Mouse (Mus musculus) CH12.LX (cell line): Measurements from ENCODE around the gene B9d2. TPM values are rescaled to one million over a fixed set of nuclear protein-coding genes. Genes with fewer than 3 reads are reported as not detected.

Experiments used
- DNase-seq: peaks from one replicate; pipeline ENCODE4 v3.0.0-alpha.2; 2013; ENCODE audit errors: extremely low read depth
- H3K27ac ChIP-seq: 2 replicates; pipeline ENCODE4 v1.5.1; 2012; ENCODE audit warnings: low read depth, mild to moderate bottlenecking, control low read depth, moderate library complexity; ENCODE audit not compliant: insufficient read depth
- H3K27me3 ChIP-seq: replicated peaks from 2 replicates; pipeline ENCODE3; 2012; ENCODE audit warnings: inconsistent platforms
- H3K36me3 ChIP-seq, 2 experiments: replicated peaks in 1 of 2; 2 replicates each; pipeline versions ENCODE3 to v1.6.1; 2012; ENCODE audit warnings: inconsistent platforms in 1 of 2, low read length in 1 of 2, mild to moderate bottlenecking in 1 of 2, mixed read lengths in 1 of 2, moderate library complexity in 1 of 2; ENCODE audit not compliant: control insufficient read depth in 1 of 2, insufficient read depth in 1 of 2
- H3K4me1 ChIP-seq, 2 experiments: 2 replicates each; pipeline ENCODE4 v1.6.1; 2012; ENCODE audit warnings: inconsistent platforms in 1 of 2, moderate library complexity in 1 of 2; ENCODE audit not compliant: insufficient read depth in 2 of 2, control insufficient read depth in 1 of 2
- H3K4me2 ChIP-seq: 2 replicates; pipeline ENCODE4 v1.6.1; 2012; ENCODE audit warnings: low read depth, mild to moderate bottlenecking, control low read depth; ENCODE audit not compliant: poor library complexity, insufficient read depth, severe bottlenecking
- H3K4me3 ChIP-seq, 3 experiments: fragments of 150-350 bp in 1 of 3; sonication (generic) in 1 of 3; replicated peaks in 1 of 3; 2 replicates each; pipeline versions ENCODE3 to v1.5.1; 2011 to 2012; ENCODE audit warnings: low read depth in 2 of 3, low read length in 2 of 3, mild to moderate bottlenecking in 2 of 3, moderate library complexity in 2 of 3, control low read depth in 1 of 3, improper control_type of control experiment in 1 of 3, inconsistent platforms in 1 of 3, mixed read lengths in 1 of 3; ENCODE audit not compliant: poor library complexity in 1 of 3
- H3K79me2 ChIP-seq: replicated peaks from 2 replicates; pipeline ENCODE4 v1.6.1; 2012; ENCODE audit warnings: mild to moderate bottlenecking, moderate library complexity; ENCODE audit not compliant: control insufficient read depth, poor library complexity, insufficient read depth, severe bottlenecking; ENCODE audit errors: extremely low read depth
- H3K9ac ChIP-seq: 2 replicates; pipeline ENCODE4 v1.6.1; 2012; ENCODE audit warnings: low read depth, mild to moderate bottlenecking, control low read depth, moderate library complexity; ENCODE audit not compliant: insufficient read depth
- H3K9me3 ChIP-seq: replicated peaks from 2 replicates; pipeline ENCODE3; 2012; ENCODE audit warnings: low read length, inconsistent platforms, mixed read lengths
- BHLHE40 ChIP-seq: IDR thresholded peaks from 2 replicates; pipeline ENCODE4 v1.6.1; 2011; ENCODE audit warnings: mild to moderate bottlenecking, low read depth, low read length, improper control_type of control experiment
- CHD1 ChIP-seq: IDR thresholded peaks from 2 replicates; pipeline ENCODE4 v1.6.1; 2012; ENCODE audit warnings: low read depth, low read length, improper control_type of control experiment, inconsistent platforms
- CHD2 ChIP-seq: IDR thresholded peaks from 2 replicates; pipeline ENCODE4 v1.6.1; 2011; ENCODE audit warnings: low read length, improper control_type of control experiment
- CTCF ChIP-seq, 2 experiments: IDR thresholded peaks in 1 of 2; conservative IDR thresholded peaks in 1 of 2; 2 replicates each; pipeline ENCODE4 v1.5.1; 2011 to 2012; ENCODE audit warnings: low read depth in 2 of 2, low read length in 2 of 2, improper control_type of control experiment in 1 of 2, inconsistent platforms in 1 of 2, mild to moderate bottlenecking in 1 of 2, moderate library complexity in 1 of 2
- E2F4 ChIP-seq: IDR thresholded peaks from 2 replicates; pipeline ENCODE4 v1.6.1; 2011; ENCODE audit warnings: low read depth, low read length, improper control_type of control experiment; ENCODE audit not compliant: insufficient replicate concordance
- ELF1 ChIP-seq: IDR thresholded peaks from 2 replicates; pipeline ENCODE4 v1.6.1; 2014; ENCODE audit warnings: low read depth, mild to moderate bottlenecking, inconsistent platforms, low read length, improper control_type of control experiment
- EP300 ChIP-seq: IDR thresholded peaks from 2 replicates; pipeline ENCODE4 v1.6.1; 2011; ENCODE audit warnings: low read length, improper control_type of control experiment
- ETS1 ChIP-seq: conservative IDR thresholded peaks from 2 replicates; pipeline ENCODE4 v1.6.1; 2012; ENCODE audit warnings: low read depth, mild to moderate bottlenecking, inconsistent platforms, low read length, improper control_type of control experiment, moderate library complexity
- GABPA ChIP-seq: IDR thresholded peaks from 2 replicates; pipeline ENCODE4 v1.6.1; 2012; ENCODE audit warnings: low read depth, low read length, improper control_type of control experiment, inconsistent platforms; ENCODE audit not compliant: insufficient replicate concordance
- HCFC1 ChIP-seq: IDR thresholded peaks from 2 replicates; pipeline ENCODE4 v1.6.1; 2012; ENCODE audit warnings: low read depth, mild to moderate bottlenecking, inconsistent platforms, low read length, improper control_type of control experiment
- IRF4 ChIP-seq: IDR thresholded peaks from 2 replicates; pipeline ENCODE4 v1.6.1; 2014; ENCODE audit warnings: low read depth, mild to moderate bottlenecking, inconsistent platforms, low read length, improper control_type of control experiment
- JUN ChIP-seq: IDR thresholded peaks from 2 replicates; pipeline ENCODE4 v1.6.1; 2011; ENCODE audit warnings: low read depth, mild to moderate bottlenecking, low read length, improper control_type of control experiment, moderate library complexity; ENCODE audit not compliant: insufficient read depth
- JUND ChIP-seq: conservative IDR thresholded peaks from 2 replicates; pipeline ENCODE4 v1.6.1; 2011; ENCODE audit warnings: low read depth, low read length, improper control_type of control experiment
- KAT2A ChIP-seq: IDR thresholded peaks from 2 replicates; pipeline ENCODE4 v1.6.1; 2012; ENCODE audit warnings: low read length, improper control_type of control experiment, inconsistent platforms; ENCODE audit not compliant: insufficient replicate concordance
- MAFK ChIP-seq: IDR thresholded peaks from 2 replicates; pipeline ENCODE4 v1.6.1; 2011; ENCODE audit warnings: low read length, improper control_type of control experiment; ENCODE audit not compliant: insufficient replicate concordance
- MAX ChIP-seq: IDR thresholded peaks from 2 replicates; pipeline ENCODE4 v1.6.1; 2011; ENCODE audit warnings: low read length, improper control_type of control experiment
- MAZ ChIP-seq: IDR thresholded peaks from 2 replicates; pipeline ENCODE4 v1.6.1; 2012; ENCODE audit warnings: low read depth, mild to moderate bottlenecking, inconsistent platforms, low read length, improper control_type of control experiment, moderate library complexity
- MEF2A ChIP-seq: IDR thresholded peaks from 2 replicates; pipeline ENCODE4 v1.6.1; 2014; ENCODE audit warnings: low read depth, mild to moderate bottlenecking, inconsistent platforms, low read length, improper control_type of control experiment, borderline replicate concordance
- MXI1 ChIP-seq: IDR thresholded peaks from 2 replicates; pipeline ENCODE4 v1.6.1; 2011; ENCODE audit warnings: mild to moderate bottlenecking, low read depth, low read length, improper control_type of control experiment
- MYC ChIP-seq: IDR thresholded peaks from 2 replicates; pipeline ENCODE4 v1.6.1; 2011; ENCODE audit warnings: low read depth, mild to moderate bottlenecking, improper control_type of control experiment, low read length
- NELFE ChIP-seq: IDR thresholded peaks from 2 replicates; pipeline ENCODE4 v1.6.1; 2011; ENCODE audit warnings: low read depth, low read length, improper control_type of control experiment
- NRF1 ChIP-seq: IDR thresholded peaks from 2 replicates; pipeline ENCODE4 v1.6.1; 2014; ENCODE audit warnings: low read depth, mild to moderate bottlenecking, inconsistent platforms, low read length, improper control_type of control experiment, moderate library complexity
- PAX5 ChIP-seq: IDR thresholded peaks from 2 replicates; pipeline ENCODE4 v1.6.1; 2012; ENCODE audit warnings: low read length, inconsistent platforms, mixed read lengths
- POLR2A ChIP-seq: IDR thresholded peaks from 2 replicates; pipeline ENCODE4 v1.6.1; 2011; ENCODE audit warnings: low read depth, mild to moderate bottlenecking, improper control_type of control experiment, low read length
- POLR2AphosphoS2 ChIP-seq: IDR thresholded peaks from 2 replicates; pipeline ENCODE4 v1.6.1; 2011; ENCODE audit warnings: low read depth, low read length, improper control_type of control experiment
- RAD21 ChIP-seq: IDR thresholded peaks from 2 replicates; pipeline ENCODE4 v1.6.1; 2011; ENCODE audit warnings: low read depth, mild to moderate bottlenecking, low read length, improper control_type of control experiment, moderate library complexity
- RCOR1 ChIP-seq: conservative IDR thresholded peaks from 2 replicates; pipeline ENCODE4 v1.6.1; 2012; ENCODE audit warnings: low read depth, mild to moderate bottlenecking, inconsistent platforms, low read length, improper control_type of control experiment
- SIN3A ChIP-seq: IDR thresholded peaks from 2 replicates; pipeline ENCODE4 v1.6.1; 2012; ENCODE audit warnings: low read length, improper control_type of control experiment, inconsistent platforms
- SMC3 ChIP-seq: IDR thresholded peaks from 2 replicates; pipeline ENCODE4 v1.6.1; 2011; ENCODE audit warnings: low read depth, low read length, improper control_type of control experiment
- TBP ChIP-seq: conservative IDR thresholded peaks from 2 replicates; pipeline ENCODE4 v1.6.1; 2011; ENCODE audit warnings: low read depth, low read length, improper control_type of control experiment
- TCF12 ChIP-seq: IDR thresholded peaks from 2 replicates; pipeline ENCODE4 v1.6.1; 2014; ENCODE audit warnings: low read depth, mild to moderate bottlenecking, inconsistent platforms, low read length, improper control_type of control experiment
- UBTF ChIP-seq: IDR thresholded peaks from 2 replicates; pipeline ENCODE4 v1.6.1; 2012; ENCODE audit warnings: low read depth, mild to moderate bottlenecking, inconsistent platforms, low read length, improper control_type of control experiment, moderate library complexity
- USF1 ChIP-seq: IDR thresholded peaks from 2 replicates; pipeline ENCODE4 v1.6.1; 2014; ENCODE audit warnings: low read depth, mild to moderate bottlenecking, inconsistent platforms, low read length, improper control_type of control experiment
- USF2 ChIP-seq: conservative IDR thresholded peaks from 2 replicates; pipeline ENCODE4 v1.6.1; 2011; ENCODE audit warnings: low read depth, low read length, improper control_type of control experiment
- ZC3H11A ChIP-seq: IDR thresholded peaks from 2 replicates; pipeline ENCODE4 v1.6.1; 2012; ENCODE audit warnings: low read depth, mild to moderate bottlenecking, inconsistent platforms, low read length, improper control_type of control experiment
- ZKSCAN1 ChIP-seq: IDR thresholded peaks from 2 replicates; pipeline ENCODE4 v1.6.1; 2012; ENCODE audit warnings: low read depth, inconsistent platforms, low read length, improper control_type of control experiment, borderline replicate concordance
- ZMIZ1 ChIP-seq: IDR thresholded peaks from 2 replicates; pipeline ENCODE4 v1.6.1; 2012; ENCODE audit warnings: low read depth, mild to moderate bottlenecking, inconsistent platforms, low read length, improper control_type of control experiment
- ZNF384 ChIP-seq: IDR thresholded peaks from 2 replicates; pipeline ENCODE4 v1.6.1; 2012; ENCODE audit warnings: low read depth, low read length, improper control_type of control experiment, inconsistent platforms
- dilution Hi-C: fragments of 300-500 bp; cut with MboI; formaldehyde crosslinking; loops from 2 replicates; pipeline ENCODE4 v1.14.3; 2020; ENCODE audit warnings: low sequenced_read_pairs; ENCODE audit not compliant: extremely low pct_unique_long_range_greater_than_20kb, extremely low pct_ligation_motif_present
- in situ Hi-C: fragments of 300-500 bp; cut with MboI; formaldehyde crosslinking; loops from 3 replicates; pipeline ENCODE4 v1.14.3; 2019; ENCODE audit warnings: low sequenced_read_pairs, low pct_ligation_motif_present, low pct_unique_long_range_greater_than_20kb, mixed read lengths
- polyA plus RNA-seq: library from polyadenylated mRNA; unstranded; fragments of >175 nt; gene quantifications from 2 replicates; pipeline ENCODE4 v1.2.1, GENCODE M21; 2012; ENCODE audit warnings: low read depth; ENCODE audit not compliant: insufficient read length
- total RNA-seq, 2 experiments: library from RNA; depleted of rRNA; stranded (reverse); fragments of 300-350 nt in 1 of 2; fragments of >200 nt in 1 of 2; gene quantifications; 2 replicates each; pipeline ENCODE4 v1.2.3; 2012 to 2014

B9d2 gene
- total and polyA plus RNA-seq, 3 experiments, result 9.3 to 21.2 (median 15.8) TPM

GRCm38 (mm10) chr7:25688810-25689586 lies 8.4 kb downstream of the B9d2 start:
- H3K9me3 ChIP-seq, result no peaks in the 10 kb centered on the region
- H3K27me3 ChIP-seq, result no peaks in the 10 kb centered on the region
- H3K4me3 ChIP-seq, result peak overlapping the region; percentile 73 to 87 (median 83)
- peaks cover 25% of the 10 kb centered on the region for H3K79me2 ChIP-seq
- peaks cover 16 to 50% of the 10 kb centered on the region in 2 experiments for H3K36me3 ChIP-seq
- in situ Hi-C loops, result no loop called here
- TF ChIP-seq UBTF (no peak), JUND (no peak), TCF12 (no peak; the same call in 1 of the 2 replicates), ETS1 (peak; percentile 21; the same call in 1 of the 2 replicates), CTCF (conservative IDR thresholded peaks at IDR 0.05 in 1 of 2, IDR thresholded peaks at IDR 0.05 in 1 of 2; ENCODE audit: low read depth in 2 of 2, low read length in 2 of 2) (peak in 1 of 2 experiments; percentile 24; a peak in 2 of 4 replicates), RCOR1 (no peak), GABPA (no peak), CHD1 (no peak; the same call in 1 of the 2 replicates), PAX5 (no peak), CHD2 (peak; percentile 41; the same call in 1 of the 2 replicates), POLR2AphosphoS2 (no peak), MAFK (no peak), SIN3A (peak; percentile 59; the same call in 1 of the 2 replicates), MYC (peak; percentile 96), ZKSCAN1 (no peak), MXI1 (peak; percentile 80; the same call in 1 of the 2 replicates), USF1 (peak; percentile 48), MAZ (peak; percentile 65), USF2 (no peak), ZNF384 (no peak), RAD21 (no peak), POLR2A (peak; percentile 76), NELFE (peak; percentile 58), TBP (0 out of 2 replicates have a peak, but pooled peaks have one; percentile 48), E2F4 (peak; percentile 82; the same call in 1 of the 2 replicates), NRF1 (peak; percentile 6; the same call in 1 of the 2 replicates), ELF1 (peak; percentile 68), MAX (peak; percentile 88), KAT2A (no peak), MEF2A (no peak; the same call in 1 of the 2 replicates), JUN (no peak), ZMIZ1 (no peak; the same call in 1 of the 2 replicates), ZC3H11A (no peak), BHLHE40 (peak; percentile 56), IRF4 (peak; percentile 88), EP300 (no peak; the same call in 1 of the 2 replicates), HCFC1 (peak; percentile 28), SMC3 (no peak)
- H3K4me2 ChIP-seq, result peak overlapping the region; percentile 55
- dilution Hi-C loops, result no loop called here
- peak overlapping the region; percentile 64 for H3K27ac ChIP-seq
- peaks cover 11 to 34% of the 10 kb centered on the region in 2 experiments for H3K4me1 ChIP-seq
- H3K9ac ChIP-seq, result peak overlapping the region; percentile 98
- peak; percentile 93 for DNase-seq
